Mouse (Mus musculus) T-helper 2 cell (primary cell): Measurements from ENCODE around the gene Zfp385a.

ENCODE experiments used
- in situ Hi-C: fragments of 300-600 bp; cut with MboI, MseI; formaldehyde crosslinking; loops from one replicate; pipeline ENCODE4 v1.15.1; 2025; ENCODE audit warnings: high pct_unique_total_duplicates

Gene Zfp385a

DNA sequence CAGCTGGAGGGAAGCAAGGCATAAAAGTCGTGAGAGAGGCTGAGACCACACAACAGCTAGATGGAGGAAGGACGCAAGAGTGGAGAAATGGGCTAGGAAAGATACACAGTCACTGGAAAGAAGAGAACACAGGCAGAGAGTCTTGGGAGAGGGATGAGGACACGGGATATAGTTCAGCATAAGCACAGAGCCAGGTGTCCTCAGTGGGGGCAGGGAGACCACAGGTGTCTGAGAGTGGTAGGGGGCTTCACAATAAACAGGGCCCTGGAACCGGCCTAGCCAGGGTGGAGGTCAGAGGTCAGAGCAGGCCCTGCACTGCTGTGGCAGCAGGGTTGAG, 1.1 kb downstream of the Zfp385a start:
- in situ Hi-C loops, result no loop called here

DNA sequence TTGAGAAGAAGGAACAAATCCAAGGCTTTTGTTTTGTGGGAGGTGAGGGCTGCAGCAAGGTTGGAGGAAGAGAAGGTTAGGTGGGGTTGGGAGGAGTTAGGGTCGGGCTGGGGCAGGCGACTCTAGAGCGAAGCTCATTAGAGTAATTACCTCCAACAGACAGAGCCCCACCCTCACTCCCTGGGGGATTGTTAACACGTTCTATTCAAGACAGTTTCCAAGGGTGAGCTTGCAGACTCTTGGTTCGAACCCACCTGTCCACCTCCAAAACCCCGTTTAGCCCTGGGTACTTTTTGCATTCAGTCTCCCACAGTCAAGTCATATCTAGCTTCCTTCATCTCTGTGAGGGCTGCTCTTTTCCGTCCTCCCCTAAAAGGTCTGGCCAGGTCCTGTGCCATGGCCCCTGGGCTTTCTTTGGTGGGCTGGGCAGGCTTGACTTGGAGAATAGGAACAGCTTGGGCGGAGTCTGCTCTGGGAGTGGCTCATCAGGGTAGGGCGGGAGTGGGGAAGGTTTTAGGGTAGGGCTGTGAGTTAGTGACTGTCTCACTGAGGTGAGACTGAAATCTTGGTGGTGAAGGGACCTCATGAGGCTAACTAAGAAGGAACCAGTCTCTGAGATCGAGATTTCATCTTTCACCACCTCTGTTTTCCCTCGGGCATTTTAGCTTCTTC, 2.8 kb downstream of the Zfp385a start:
- in situ Hi-C loops, result no loop called here

DNA sequence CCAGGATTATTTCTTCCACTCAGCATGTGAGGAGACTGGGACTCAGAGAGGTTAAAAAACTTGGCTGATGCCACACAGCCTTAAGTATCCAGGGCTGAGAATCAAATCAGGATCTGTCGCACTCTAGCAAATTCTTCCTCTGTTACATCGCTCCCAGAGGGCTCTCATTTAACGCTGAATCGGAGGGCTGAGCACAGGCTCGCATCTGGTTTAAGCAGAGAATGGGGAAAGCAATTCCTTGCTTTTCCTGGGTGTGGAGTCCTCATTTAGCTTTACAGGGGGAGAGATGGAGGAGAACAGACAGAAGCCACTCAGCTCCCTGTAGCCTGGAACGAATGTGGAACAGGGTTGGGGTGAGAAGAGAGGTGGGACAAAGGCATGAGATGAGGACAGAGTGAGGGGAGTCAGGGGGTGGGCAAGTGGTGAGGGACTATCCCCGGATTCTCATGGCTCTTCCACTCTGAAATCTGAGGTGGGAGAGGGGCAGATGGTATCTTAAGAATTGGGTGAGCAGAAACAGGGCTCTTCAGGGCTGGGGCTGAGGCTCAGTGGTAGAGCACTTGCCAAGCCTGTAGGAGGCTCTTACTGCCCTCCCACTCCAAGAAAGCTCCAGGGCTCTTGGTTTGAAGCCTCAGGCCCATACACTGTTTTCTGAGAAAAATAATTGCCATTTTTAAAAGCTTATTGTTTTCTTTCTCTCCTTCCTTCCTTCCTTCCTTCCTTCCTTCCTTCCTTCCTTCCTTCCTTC, 4.2 kb downstream of the Zfp385a start:
- in situ Hi-C loops, result no loop called here

DNA sequence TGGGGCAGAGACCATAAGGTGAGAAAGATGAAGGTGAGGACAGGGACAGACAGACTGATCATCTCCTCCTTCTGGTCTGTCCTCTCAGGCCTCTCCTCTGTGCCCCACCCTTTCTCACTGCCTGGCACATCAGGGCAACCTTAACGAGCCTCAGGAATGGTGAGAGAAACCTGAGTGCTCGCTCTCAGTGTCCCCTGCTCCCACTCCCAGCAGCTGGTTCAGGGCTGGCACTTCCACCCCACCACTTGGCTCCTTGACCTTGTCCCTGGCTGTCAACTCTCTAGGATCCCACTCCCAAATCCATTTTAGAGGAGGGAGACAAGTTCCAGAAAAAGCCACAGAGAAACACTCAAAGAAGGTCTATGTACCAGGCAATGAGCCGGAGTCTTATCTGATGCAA, 4.9 kb downstream of the Zfp385a start:
- in situ Hi-C loops, result no loop called here

DNA sequence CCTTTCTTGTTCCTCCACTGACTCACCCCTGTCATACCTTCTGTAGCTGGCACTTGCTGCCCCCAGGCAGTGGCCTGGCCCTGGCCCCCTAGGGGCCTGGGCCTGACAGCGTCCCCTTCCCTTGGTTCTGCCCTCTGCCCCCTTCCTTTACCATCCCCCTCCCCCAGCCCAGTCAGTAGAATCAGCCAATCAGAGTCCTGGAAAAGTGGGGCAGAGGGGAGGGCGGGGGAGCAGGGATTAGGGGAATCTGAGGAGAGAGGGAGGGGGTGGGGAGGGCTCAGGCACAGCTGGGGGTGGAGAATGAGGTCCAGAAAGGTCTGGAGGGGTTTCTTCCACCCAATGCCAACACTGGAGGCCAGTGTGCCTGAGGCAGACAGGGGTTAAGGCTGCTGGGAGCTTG, 5.7 kb downstream of the Zfp385a start:
- in situ Hi-C loops, result no loop called here

DNA sequence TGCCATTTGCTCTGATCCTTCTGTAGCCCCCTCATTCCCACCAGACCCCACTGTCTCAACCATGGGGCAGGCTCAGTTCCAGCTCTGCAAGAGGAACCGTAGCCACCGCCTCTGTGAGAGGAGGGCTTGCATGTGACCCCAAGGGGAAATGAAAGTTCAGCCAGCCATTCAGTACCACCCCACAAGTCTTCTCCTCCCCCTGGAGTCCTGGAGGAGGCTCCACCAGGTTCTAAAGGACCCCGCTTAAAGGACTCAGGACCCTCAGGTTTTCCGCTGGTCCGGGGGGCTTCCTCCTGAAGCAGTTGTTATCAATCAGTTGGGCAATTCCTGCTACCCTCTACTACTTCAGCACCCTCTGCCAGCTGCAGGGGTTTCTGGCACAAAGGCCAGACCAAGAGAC, 6.2 kb downstream of the Zfp385a start:
- in situ Hi-C loops, result no loop called here

DNA sequence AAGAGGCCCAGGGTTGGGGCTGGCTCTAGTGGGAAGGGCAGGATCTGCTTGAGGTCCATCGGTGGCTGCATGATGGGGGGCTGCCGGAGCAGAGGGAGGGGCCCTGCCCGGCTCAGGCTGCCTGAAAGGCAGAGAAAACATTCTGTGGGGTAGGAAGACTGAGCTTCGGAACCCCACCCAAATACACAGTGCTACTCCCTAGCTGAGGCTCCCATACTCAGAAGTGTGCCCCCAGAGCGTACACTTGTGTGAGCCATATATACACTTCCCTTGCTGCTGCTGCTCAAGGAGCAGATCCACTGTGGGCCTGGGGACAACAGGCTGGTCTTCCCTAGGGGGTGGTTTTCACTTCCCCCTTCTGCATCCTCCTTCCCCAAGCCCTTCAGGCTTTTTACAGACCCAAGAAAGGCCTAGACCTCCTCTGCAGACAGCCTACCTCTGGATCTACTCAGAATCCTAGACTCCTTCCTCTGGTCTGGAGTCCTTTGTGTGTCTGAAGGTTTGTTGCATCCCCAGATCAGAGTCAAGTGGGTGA, 6.7 kb downstream of the Zfp385a start:
- in situ Hi-C loops, result no loop called here

DNA sequence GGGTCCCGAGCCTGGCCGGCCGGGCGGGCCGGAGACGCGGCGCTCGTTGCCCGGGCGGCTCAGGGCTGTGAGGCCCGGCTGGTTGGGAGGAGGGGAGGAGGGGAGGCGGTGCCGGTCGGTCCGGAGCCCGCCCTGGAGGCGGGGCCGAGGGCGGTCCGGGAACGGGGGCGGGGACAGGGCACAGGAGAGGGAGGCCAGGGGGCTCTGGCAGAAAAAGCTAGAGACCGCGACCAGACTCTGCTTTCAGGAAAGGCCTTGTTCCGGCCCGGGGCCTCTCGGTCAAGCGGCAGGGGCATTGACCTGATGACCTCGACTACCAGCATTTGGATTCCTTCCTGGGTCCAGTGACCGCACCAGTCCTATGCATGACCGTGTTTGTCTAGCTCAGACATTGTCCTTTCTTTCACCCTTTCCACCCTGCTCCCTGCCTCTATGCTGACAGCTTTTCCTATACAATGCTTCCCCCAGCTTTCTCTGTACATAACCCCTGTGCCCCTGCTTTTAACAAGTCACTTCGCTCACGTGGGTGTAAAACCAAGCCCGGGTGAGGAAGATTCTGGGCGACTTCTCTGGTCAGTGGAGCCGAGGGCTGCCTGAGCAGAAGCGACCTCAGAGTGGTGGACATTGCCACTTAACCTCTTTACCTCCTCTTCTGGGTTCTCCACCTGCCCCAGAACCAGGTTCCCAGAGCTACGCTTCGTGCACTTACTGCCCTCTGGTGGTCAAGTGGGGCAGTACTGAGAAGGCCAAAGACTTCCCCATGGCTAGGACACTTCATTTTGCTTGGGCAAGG, 16.2 kb downstream of the Zfp385a start:
- in situ Hi-C loops, result loop anchor here (25.0 kb wide), 1 partner anchor 336 kb away; the partner anchor contains the start of genes Hoxc6, Hoxc8 and Hoxc9

DNA sequence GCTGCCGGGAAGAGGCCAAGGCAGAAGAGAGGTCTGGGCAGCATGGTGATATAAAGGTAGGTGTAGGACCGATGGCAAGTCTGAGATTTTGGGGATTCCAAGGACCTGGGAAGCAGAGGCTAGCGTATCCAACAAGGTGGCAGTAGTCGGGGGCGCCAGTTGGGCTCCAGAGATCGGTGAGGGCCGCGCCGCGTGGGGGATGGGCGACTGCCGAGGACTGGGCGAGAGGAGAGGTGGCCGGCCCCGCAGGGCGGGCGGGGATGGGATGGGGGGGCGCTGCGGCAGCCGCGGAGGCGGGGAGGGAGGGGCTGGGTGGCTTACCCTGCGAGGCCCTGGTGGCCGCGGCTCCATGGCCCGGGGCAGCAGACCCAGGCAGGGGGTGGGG, 16.8 kb downstream of the Zfp385a start:
- in situ Hi-C loops, result loop anchor here (25.0 kb wide), 1 partner anchor 336 kb away; the partner anchor contains the start of genes Hoxc6, Hoxc8 and Hoxc9

DNA sequence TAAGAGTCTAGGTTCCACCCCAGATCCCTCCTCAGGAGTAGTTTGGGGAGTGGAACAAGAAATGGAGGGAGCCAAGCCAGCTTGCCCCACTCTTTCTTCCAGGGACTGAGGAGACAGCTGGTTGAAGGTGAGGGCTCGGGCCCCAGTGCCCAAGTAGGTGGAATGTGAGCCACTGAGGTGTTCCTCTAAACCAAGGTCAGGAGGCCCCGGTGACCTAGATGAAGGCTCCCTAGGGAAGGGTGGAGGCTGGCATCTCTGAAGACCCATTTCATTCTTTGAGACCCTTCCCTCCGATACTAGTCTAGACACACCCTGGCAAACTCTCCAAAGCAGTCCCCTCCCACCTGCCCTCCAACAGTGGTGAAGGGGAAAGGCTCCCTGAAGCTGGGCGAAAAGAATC, 17.5 kb downstream of the Zfp385a start:
- in situ Hi-C loops, result loop anchor here (25.0 kb wide), 1 partner anchor 335 kb away; the partner anchor contains the start of genes Hoxc6, Hoxc8 and Hoxc9

DNA sequence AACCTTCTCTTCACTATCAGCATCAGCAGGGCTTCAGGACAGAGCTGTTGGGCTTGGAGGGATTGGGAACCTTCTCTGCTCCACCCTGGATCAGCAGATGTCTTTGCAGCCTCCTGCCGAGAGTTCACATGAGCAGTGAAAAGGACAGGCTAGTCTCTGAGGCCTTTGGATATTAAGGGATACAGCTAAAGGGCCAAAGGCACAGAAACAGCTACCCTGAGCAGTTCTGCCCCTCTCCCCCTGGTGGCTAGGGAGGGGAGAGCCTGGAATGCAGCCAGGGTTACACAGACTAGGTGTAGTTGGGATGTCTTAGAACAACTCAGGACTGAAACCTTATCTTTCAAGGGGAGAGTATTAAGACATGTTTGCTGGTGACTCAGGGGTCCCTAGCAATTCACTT, 18.8 kb downstream of the Zfp385a start:
- in situ Hi-C loops, result loop anchor here (25.0 kb wide), 1 partner anchor 334 kb away; the partner anchor contains the start of genes Hoxc6, Hoxc8 and Hoxc9

DNA sequence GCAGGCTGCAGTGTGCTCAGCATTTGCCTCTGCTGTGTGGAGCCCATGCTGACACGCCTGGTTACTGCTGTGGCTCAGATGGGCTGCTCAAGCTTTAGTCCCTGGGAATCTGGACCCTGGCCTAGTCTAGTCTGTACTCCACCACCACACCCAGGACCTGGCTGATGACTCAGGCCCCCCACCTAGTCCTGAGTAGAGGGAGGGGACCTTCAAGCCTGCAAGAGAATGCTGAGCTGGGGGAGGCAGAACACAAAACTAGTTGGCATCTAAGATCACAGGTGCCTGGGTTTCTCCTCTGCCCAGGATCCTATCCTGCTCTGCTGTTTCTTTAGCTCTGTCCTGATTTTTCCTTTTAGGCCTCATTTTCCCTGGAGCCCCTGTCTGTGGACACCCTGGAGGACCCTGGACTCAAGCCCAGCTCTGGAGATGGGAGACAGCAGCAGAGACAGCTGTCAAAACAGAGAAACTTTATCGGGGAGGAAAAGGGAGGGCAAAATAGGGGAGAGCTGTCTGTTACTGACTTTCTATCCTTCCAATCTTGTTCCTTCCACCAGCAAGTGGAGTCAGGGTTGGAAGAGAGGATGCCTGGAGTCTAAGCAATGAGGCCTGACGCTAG, 21.6 kb downstream of the Zfp385a start:
- in situ Hi-C loops, result loop anchor here (5.0 to 25.0 kb wide), 2 partner anchors 131 to 331 kb away; partner anchors contain the start of genes Hoxc6, Hoxc8 and Hoxc9

DNA sequence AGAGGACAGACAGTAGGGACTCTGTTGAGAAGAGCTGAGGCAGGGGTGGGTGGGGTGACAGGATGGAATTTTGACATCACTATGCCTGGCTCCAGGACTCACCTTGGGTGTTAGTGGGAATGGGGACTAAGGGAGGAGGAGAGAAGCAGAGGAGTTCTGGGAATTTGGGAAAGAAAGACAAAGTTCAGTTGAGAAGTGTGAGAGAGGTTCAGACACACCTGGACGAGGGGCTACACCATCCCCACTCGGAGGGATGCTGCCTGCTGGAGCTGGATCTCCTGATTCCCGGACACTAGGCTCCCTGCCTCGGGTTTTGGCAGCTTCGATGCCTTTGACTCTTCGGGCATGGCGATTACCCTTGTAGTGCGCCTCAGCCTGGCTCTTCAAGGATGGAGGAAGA, 22.2 kb downstream of the Zfp385a start:
- in situ Hi-C loops, result loop anchor here (5.0 to 25.0 kb wide), 2 partner anchors 130 to 330 kb away; partner anchors contain the start of genes Hoxc6, Hoxc8 and Hoxc9

DNA sequence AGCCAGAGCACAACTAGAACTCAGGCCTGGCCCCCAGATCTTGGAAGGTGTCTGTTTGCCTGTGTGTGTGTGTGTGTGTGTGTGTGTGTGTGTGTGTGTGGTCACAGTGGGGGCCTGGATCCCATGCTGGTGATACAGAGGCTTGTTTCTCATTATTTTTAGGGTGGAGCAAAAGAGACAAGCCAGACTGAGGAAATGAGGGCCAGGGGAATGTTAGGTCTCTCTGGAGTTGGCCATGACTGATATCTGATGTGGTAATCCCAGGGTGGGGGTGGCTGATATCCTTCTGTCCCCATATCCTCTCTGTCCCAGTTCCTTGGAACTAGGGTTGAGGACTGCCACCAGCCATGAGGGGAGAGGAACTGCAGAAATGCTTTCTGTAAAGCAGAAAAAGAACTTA, 22.8 kb downstream of the Zfp385a start:
- in situ Hi-C loops, result loop anchor here (5.0 to 25.0 kb wide), 2 partner anchors 130 to 330 kb away; partner anchors contain the start of genes Hoxc6, Hoxc8 and Hoxc9

DNA sequence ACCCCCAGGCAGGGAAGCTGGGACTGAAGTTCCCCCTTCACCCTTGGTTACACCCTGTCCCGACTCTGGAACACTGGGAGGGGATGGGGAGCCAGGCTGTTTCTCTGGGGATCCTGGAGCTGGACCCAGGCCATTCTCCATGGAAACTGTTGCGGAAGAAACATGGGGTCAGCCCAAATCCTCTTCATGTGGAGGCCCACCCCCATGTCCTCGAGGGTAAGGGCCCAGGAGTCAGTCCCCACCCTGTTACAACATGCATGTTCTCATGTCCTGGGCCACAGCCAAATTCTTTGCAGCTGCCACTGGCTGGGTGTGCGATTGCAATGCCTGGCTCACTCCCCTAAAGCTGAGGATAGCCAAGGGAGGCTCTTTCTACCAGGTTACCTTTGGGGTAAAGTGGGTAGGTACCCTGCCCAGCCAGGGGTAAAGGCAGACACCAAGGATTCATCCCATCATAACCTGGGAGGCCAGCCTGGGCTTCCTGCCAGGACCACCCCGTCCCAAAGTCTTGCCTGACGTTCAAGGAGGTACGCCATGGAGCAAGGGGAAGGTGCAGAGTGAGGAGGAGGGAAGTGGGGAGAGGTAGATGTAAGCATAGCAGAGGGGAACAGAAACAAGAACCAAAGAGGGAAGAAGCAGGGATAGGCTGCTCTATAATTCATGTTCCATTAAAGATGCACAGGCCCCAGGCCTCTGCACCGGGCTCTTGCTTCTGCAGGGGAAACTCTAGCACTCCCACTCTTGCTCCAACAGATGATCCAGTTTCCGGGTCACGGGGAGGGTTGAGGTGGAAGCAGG, 23.7 kb downstream of the Zfp385a start:
- in situ Hi-C loops, result loop anchor here (5.0 to 25.0 kb wide), 2 partner anchors 129 to 329 kb away; partner anchors contain the start of genes Hoxc6, Hoxc8 and Hoxc9

DNA sequence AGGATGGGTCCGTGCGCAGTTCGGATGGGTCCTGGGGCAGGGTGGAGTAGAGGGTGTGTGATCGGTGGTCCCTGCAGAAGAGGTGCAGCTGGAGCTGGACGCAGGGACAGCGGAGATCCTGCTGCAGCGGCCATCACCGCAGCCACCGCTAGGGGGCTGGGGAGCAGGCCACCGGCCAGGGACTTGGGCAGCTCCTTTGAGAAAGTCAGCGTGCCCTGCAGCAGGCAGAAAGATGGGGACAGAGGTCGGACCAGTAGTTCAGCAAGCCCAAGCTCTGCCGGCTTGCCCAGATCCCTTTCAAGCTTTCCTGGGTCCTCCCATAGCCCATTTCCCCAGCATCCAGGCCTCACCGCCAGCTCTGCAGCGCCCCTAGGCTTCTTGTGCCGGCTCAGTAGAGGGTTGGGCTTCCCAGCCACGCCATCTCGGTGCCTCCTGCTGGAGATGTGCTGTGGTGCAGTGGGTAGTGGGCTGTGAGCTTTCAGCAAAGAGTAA, 24.8 kb downstream of the Zfp385a start:
- in situ Hi-C loops, result loop anchor here (5.0 to 25.0 kb wide), 2 partner anchors 128 to 328 kb away; partner anchors contain the start of genes Hoxc6, Hoxc8 and Hoxc9

DNA sequence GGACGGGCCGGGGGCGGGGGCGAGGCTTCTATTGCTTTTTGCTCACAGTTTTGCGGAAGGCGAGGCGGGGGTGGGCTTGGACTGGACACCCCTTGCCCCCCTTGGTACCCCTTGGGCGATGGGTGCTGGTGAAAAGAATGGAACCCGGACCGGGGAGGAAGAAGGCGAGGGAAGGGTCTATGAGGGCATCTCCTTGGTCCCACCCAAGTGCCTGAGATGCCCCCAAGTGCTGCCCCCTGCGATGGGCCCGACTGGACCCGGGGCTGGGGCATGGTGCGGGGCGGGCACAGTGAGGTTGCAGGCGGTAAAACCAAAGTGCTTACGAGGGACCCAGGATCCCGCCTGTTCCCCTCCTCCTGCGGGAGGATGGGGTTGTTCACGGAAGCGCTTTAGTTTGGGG, 25.7 kb downstream of the Zfp385a start:
- in situ Hi-C loops, result loop anchor here (25.0 kb wide), 1 partner anchor 327 kb away; the partner anchor contains the start of genes Hoxc6, Hoxc8 and Hoxc9

DNA sequence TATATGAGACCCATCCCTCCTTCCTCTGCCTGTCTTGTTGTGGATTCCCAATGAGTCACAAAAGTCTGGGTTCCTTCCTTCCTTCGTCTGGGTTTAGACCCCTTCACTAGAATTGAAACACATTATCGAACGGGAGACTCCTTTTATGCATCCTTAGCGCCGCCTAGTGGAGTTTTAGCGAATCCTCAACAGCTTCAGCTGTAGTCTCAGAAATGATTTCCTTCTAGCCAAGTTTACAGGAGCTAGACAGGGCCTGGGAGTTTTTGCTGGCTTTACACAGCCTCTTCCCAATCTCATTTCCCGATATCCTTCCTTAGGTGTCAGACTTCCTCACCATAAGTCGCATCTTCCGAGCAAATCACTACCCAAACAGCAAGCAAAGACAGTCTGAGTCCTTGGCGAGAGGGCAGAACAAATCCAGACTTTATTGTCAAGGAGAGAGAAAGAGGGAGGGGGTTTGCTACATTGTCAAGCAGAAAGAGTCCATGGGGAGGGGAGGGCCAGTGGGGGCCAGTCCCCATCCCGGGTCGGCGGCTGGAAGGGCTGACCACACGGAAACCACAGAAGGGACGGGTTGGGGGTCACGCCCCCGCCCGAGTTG, 26.3 kb downstream of the Zfp385a start:
- in situ Hi-C loops, result loop anchor here (25.0 kb wide), 1 partner anchor 326 kb away; the partner anchor contains the start of genes Hoxc6, Hoxc8 and Hoxc9

DNA sequence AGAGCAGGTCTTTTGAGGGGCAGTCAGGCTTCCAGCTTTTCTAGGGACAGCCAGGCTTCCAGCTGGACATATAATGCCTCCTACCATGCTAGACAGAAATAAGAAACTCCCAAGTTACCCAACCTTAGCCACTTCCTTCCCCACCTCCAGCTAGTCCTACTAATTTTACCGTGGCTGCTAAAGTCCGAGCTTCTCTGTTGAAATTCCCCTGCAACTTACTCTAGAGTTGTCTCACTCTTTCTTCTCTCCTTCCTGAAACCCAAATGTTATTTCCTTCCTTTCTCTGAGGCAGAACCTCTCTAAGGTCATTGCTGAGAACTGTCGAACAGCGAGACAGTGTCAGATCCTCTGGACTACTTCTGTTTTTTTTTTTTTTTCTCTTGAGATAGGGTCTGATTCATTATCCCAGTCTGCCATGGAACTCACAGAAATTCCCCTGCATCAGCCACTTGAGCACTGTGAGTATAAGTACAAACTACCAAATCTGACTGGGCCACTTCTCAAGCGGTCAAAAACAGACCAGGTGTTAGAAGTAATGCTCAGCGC, 29.5 kb downstream of the Zfp385a start, which contains the start of gene Gpr84:
TSS of gene Gpr84 (minus strand) at position 248 of the 546 bp plus-strand sequence.
- in situ Hi-C loops, result loop anchor here (25.0 kb wide), 1 partner anchor 323 kb away; the partner anchor contains the start of genes Hoxc6, Hoxc8 and Hoxc9
